Mouse (Mus musculus) B cell, adult 2 months (primary cell): ENCODE results near the gene Prr14l.
"Not testable (repeated sequence)": the region's sequence is repeated elsewhere in the genome, so short reads cannot be mapped to it uniquely, and the experiment has no call there.

Source experiments
- DNase-seq, 2 experiments: peaks; one replicate each; pipeline ENCODE4 v3.0.0; 2022

Prr14l gene

GRCm38 (mm10) chr5:32853731-32854507, at the start of gene Prr14l:
TSS of gene Prr14l (minus strand) at chr5:32854256.
- peak; percentile 100 for DNase-seq

DNA sequence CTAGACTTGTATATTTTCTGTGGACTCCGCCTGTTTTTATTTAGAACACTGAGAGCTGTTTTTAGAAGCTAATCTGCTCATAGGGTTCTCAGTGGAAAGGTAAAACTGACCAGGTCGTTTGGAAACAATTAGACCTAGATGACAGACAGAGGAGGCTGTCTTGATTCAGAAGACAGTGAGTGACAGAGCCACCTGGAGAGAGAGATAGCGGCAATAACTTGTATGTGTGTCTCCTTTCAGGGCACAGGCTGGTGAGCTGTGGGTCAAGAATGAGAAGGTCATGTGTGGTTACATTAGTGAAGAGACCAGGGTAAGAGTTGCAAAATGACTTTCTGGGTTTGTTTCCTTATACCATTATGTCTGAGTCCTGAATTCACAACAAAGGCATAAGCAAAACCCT, 32.7 kb upstream of the Prr14l start:
- DNase-seq, result no peak

- no peak for DNase-seq
These were observed 18.3 kb upstream of the Prr14l start for GRCm38 (mm10) chr5:32872346-32872745.

- DNase-seq, result peak; percentile 40 to 46
These were observed 15.5 kb upstream of the Prr14l start for GRCm38 (mm10) chr5:32869389-32870024.

- DNase-seq, result peak; percentile 97 to 98
These were observed 9.5 kb upstream of the Prr14l start, which contains the start of gene Depdc5 for GRCm38 (mm10) chr5:32863253-32864228. TSS of gene Depdc5 (plus strand) at chr5:32863701.

- DNase-seq, result no peak
These were observed 8.5 kb upstream of the Prr14l start for GRCm38 (mm10) chr5:32862469-32863132.

DNA sequence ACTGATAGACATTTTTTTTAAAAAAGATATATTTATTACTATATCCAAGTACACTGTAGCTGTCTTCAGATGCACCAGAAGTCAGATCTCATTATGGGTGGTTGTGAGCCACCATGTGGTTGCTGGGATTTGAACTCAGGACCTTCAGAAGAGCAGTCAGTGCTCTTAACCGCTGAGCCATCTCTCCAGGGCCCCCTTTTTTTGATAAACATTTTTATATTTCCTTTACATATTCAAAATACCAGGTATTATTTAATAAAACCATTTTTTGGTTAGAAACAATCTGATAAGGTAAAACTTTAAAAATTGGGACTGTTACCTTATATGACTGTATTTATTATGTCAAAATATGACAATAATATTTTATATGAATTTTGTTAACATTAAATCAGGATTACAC, 7.0 kb upstream of the Prr14l start:
- no peak for DNase-seq

GRCm38 (mm10) chr5:32857781-32858220, 3.7 kb upstream of the Prr14l start:
- peak; percentile 24 to 27 for DNase-seq

GRCm38 (mm10) chr5:32855274-32855673, 1.2 kb upstream of the Prr14l start:
- DNase-seq, result not testable (repeated sequence)

- DNase-seq, result no peak
These were observed 762 bp upstream of the Prr14l start for GRCm38 (mm10) chr5:32854818-32855217.

- DNase-seq, result no peak
These were observed 2.0 kb downstream of the Prr14l start for GRCm38 (mm10) chr5:32852026-32852425.

DNA sequence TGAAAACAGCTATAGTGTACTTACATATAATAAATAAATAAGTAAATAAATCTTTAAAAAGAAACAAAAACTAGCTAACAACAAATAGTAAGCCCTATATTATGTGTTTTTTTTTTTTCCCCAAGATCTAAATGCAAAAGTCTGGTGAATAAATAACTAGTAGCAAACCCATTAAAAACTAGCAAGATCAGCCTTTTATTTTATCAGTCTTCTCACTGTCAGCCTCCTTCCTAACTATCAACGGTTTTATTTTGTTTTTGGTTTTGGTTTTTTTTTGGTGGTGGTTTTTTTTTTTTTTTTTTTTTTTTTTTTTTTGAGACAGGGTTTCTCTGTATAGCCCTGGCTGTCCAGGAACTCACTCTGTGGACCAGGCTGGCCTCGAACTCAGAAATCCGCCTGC, 4.5 kb downstream of the Prr14l start:
- not testable (repeated sequence) for DNase-seq

GRCm38 (mm10) chr5:32849178-32849577, 4.9 kb downstream of the Prr14l start:
- DNase-seq, result no peak

- peak; percentile 22 to 42 for DNase-seq
These were observed 14.0 kb downstream of the Prr14l start for GRCm38 (mm10) chr5:32840029-32840428.

DNA sequence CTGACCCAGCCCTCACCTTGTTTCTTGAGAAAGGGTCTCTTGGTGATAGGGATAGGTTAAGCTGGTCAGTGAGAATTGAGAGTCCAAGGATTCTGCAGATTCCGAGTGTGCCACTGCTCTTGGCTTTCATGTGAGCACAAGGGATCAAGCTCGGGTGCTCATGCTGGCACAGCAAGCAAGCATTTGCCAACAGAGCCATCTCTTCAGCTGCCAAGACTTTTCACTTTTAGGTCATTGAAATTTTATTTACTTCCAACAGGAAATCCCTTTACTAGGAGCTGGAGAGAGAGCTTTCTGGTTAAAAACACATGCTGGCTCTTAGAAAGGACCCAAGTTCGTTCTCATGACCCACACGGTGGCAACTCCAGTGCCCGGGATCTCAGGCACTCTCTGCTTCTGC, 17.1 kb downstream of the Prr14l start:
- no peak for DNase-seq

- DNase-seq, result no peak
These were observed 19.6 kb downstream of the Prr14l start for GRCm38 (mm10) chr5:32834497-32834896.

DNA sequence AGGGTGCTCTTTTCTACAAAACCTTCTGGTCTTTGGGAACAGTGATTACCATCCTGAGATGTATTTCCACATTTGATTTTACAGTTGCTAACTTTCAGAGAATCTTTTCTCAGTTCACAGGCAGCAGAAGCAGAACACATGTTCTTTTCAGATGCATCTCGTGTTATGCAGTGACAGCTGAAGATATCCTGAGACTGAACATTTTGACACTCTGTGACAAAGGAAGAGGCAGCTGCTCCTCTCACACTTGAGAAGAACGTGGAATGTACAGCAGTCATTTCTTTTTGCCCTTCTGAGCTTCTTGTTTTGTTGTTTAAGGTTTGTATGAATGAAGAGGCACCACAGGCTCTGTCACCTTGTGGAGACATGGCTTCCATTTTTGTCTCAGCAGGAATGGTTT, 24.0 kb downstream of the Prr14l start:
- no peak for DNase-seq

DNA sequence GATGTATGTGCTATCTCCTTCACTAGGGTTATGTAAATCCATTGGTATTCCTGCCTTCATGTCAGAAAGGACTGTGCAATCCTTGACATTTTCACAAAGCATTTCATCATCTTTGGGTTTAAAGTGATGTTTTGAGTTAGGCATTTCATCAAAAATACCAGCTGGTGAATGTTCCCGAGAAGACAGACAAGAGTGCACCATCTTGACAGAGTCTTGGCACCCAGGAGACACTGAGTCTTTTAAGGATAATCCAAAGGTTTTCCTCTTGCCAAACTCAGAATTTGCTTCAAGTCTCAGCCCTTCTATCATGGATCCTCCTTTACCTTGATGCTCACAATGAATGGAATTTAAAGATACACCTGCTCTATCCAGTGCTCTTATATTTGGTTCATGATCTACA, 25.3 kb downstream of the Prr14l start:
- not testable (repeated sequence) for DNase-seq

DNA sequence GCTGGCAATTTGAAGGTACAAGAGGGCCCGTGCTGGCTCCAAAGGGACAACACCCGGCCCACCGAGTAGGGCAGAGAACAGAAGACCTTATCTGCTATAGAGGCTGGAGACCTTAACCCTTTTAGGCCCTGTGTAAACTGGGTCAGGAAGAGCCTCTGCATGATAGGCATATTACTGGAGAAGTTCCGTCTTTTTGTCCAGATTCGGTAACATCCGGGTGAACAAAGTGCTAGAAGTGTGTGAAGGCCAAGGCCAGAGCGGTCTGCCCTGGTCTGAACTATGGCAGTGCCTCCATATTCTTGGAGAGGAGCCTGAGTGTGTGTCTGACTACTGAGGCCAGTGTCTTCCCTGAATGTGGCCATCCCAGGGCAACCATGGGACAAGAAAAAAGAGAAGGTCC, 27.0 kb downstream of the Prr14l start, which contains the start of gene Gm20671:
Gm20671 (minus strand) TSS at position 101 of the 400 bp plus-strand sequence.
- DNase-seq, result no peak

DNA sequence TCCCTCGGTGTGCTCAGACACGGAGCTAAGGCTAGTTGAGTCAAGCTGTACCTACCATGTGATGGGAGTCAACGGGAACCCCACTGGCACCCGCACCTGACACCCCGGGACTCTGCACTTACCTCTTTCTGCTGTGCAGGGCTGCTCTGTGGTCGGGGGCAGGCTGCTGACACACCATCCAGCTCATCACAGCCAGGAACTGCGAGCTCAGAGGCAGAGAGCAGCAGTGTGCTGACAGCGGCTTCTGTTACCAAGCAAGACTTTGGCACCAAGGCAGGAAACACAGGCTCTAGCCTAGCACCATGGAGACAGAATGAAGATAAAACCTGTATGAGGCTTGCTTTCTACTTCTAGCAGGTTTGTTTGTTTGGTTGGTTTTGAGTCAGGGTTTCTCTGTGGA, 33.6 kb downstream of the Prr14l start:
- no peak for DNase-seq

GRCm38 (mm10) chr5:32815396-32815795, 38.7 kb downstream of the Prr14l start:
- DNase-seq, result no peak

DNA sequence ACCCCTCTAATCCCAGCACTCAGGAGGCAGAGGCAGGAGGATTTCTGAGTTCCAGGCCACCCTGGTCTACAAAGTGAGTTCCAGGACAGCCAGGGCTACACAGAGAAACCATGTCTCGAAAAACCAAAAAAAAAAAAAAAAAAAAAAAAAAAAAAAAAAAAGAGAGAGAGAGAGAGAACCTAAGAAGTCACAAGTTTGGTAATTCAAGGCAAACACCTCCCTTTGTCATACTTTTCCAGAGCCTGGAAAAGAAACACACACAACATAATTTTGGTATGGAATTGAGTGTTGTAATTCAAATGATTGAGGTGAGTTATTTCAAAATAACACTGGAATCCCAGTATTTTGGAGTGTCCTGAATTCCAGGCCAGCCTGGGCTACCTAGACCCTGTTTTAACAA, 67.6 kb downstream of the Prr14l start:
- DNase-seq, result not testable (repeated sequence)
